Mouse (Mus musculus) forebrain, postnatal 0 days (tissue): Measurements from ENCODE around the gene Tnfsfm13. TPM values are rescaled to one million over a fixed set of nuclear protein-coding genes. Genes with fewer than 3 reads are reported as not detected.

Experiments used
- ATAC-seq: fragments of 200-750 bp; cut with Nextera tagmentation; 2 replicates; pipeline ENCODE4 v1.8.0; 2017; ENCODE audit warnings: mild to moderate bottlenecking, moderate library complexity
- DNase-seq: peaks from one replicate; pipeline ENCODE4 v3.0.0-alpha.2; 2015
- H3K27ac ChIP-seq: fragments of 300-500 bp; sonication (generic); 2 replicates; pipeline ENCODE4 v1.5.1; 2014; ENCODE audit warnings: low read depth, mild to moderate bottlenecking, antibody characterized with exemption, low read length, moderate library complexity, mixed read lengths
- H3K27me3 ChIP-seq: fragments of 300-500 bp; sonication (generic); 2 replicates; pipeline ENCODE4 v1.6.1; 2014; ENCODE audit warnings: mild to moderate bottlenecking, low read length, mixed read lengths; ENCODE audit not compliant: insufficient read depth
- H3K36me3 ChIP-seq: fragments of 300-500 bp; sonication (generic); 2 replicates; pipeline ENCODE4 v1.6.1; 2014; ENCODE audit warnings: mild to moderate bottlenecking, moderate library complexity; ENCODE audit not compliant: insufficient read depth
- H3K4me1 ChIP-seq: fragments of 300-500 bp; sonication (generic); 2 replicates; pipeline ENCODE4 v1.6.1; 2014; ENCODE audit warnings: antibody characterized with exemption; ENCODE audit not compliant: insufficient read depth
- H3K4me2 ChIP-seq: fragments of 300-500 bp; sonication (generic); 2 replicates; pipeline ENCODE4 v1.6.1; 2014; ENCODE audit warnings: low read depth, mild to moderate bottlenecking, moderate library complexity
- H3K4me3 ChIP-seq: fragments of 300-500 bp; sonication (generic); 2 replicates; pipeline ENCODE4 v1.5.1; 2014; ENCODE audit warnings: low read depth, low read length, mixed read lengths
- H3K9ac ChIP-seq: fragments of 300-500 bp; sonication (generic); 2 replicates; pipeline ENCODE4 v1.6.1; 2014; ENCODE audit warnings: mild to moderate bottlenecking
- H3K9me3 ChIP-seq: fragments of 300-500 bp; sonication (generic); 2 replicates; pipeline ENCODE4 v1.6.1; 2016; ENCODE audit warnings: low read length
- CTCF ChIP-seq: sonication (generic); IDR thresholded peaks from 2 replicates; pipeline ENCODE4 v1.5.1; 2016; ENCODE audit warnings: antibody characterized with exemption, control low read depth, low read depth
- WGBS: fragments of 180-500 bp; shearing (Covaris S2); extraction: QIAGEN DNeasy Blood & Tissue Kit; methylation state at CpG from one replicate; pipeline ENCODE4 v1.1.7; 2014; 5-methylcytosine and 5-hydroxymethylcytosine counted together
- polyA plus RNA-seq: library from polyadenylated mRNA; unstranded; fragments of >200 nt; fragmentation: Nextera tagmentation; extraction: Ambion mirVana; gene quantifications from 2 replicates; pipeline ENCODE4 v1.2.1, GENCODE M21; 2015
- total RNA-seq: library from RNA; depleted of rRNA; stranded (reverse); fragments of >200 nt; gene quantifications from 2 replicates; pipeline ENCODE4 v1.2.3, GENCODE M21; 2014

Tnfsfm13 gene
- total and polyA plus RNA-seq, 2 experiments from 2014 or later = 0.95 to 2.1 TPM

GRCm38 (mm10) chr11:69695046-69695360 is 895 bp downstream of the Tnfsfm13 start:
- no peaks in the 10 kb centered on the region for H3K9me3 ChIP-seq
- peaks cover 12% of the 10 kb centered on the region; the same call in 1 of the 2 replicates for H3K4me1 ChIP-seq
- no peak for DNase-seq
- H3K4me2 ChIP-seq = peak overlapping the region; percentile 95
- H3K27me3 ChIP-seq = no peaks in the 10 kb centered on the region
- 16% methylated on average over 6 of the region's 6 CpGs for WGBS
- H3K27ac ChIP-seq = 0 out of 2 replicates have a peak overlapping the region, but pooled peaks have one; percentile 9
- H3K36me3 ChIP-seq = no peaks in the 10 kb centered on the region
- H3K4me3 ChIP-seq = peak overlapping the region; percentile 47
- TF ChIP-seq CTCF = no peak
- ATAC-seq = peak; percentile 47; the same call in 1 of the 2 replicates
- peak overlapping the region; percentile 64 for H3K9ac ChIP-seq

- WGBS = 49% methylated on average over 11 of the region's 11 CpGs
- no peak overlapping the region for H3K4me3 ChIP-seq
- TF ChIP-seq CTCF = no peak
- ATAC-seq (no peak), DNase-seq (no peak)
- H3K9me3 ChIP-seq = no peaks in the 10 kb centered on the region
- no peak overlapping the region for H3K4me2 ChIP-seq
- no peaks in the 10 kb centered on the region for H3K27me3 ChIP-seq
- peaks cover 12% of the 10 kb centered on the region; the same call in 1 of the 2 replicates for H3K4me1 ChIP-seq
- H3K36me3 ChIP-seq = no peaks in the 10 kb centered on the region
- no peak overlapping the region for H3K9ac ChIP-seq
- no peak overlapping the region for H3K27ac ChIP-seq
These were observed 2.4 kb downstream of the Tnfsfm13 start for GRCm38 (mm10) chr11:69693421-69693965.

GRCm38 (mm10) chr11:69692863-69693262 is 3.0 kb downstream of the Tnfsfm13 start:
- H3K4me3 ChIP-seq = no peak overlapping the region
- 82% methylated on average over 6 of the region's 6 CpGs for WGBS
- no peak for TF ChIP-seq CTCF
- H3K36me3 ChIP-seq = no peaks in the 10 kb centered on the region
- H3K9me3 ChIP-seq = no peaks in the 10 kb centered on the region
- H3K4me2 ChIP-seq = no peak overlapping the region
- H3K27me3 ChIP-seq = no peaks in the 10 kb centered on the region
- DNase-seq = no peak
- peaks cover 12% of the 10 kb centered on the region; the same call in 1 of the 2 replicates for H3K4me1 ChIP-seq
- H3K27ac ChIP-seq = no peak overlapping the region
- H3K9ac ChIP-seq = no peak overlapping the region
- ATAC-seq = no peak

GRCm38 (mm10) chr11:69692196-69692811 is 3.6 kb downstream of the Tnfsfm13 start:
- Histone ChIP-seq H3K4me1 (peaks cover 12% of the 10 kb centered on the region; the same call in 1 of the 2 replicates), H3K36me3 (no peaks in the 10 kb centered on the region), H3K4me3 (no peak overlapping the region), H3K9ac (no peak overlapping the region), H3K4me2 (no peak overlapping the region), H3K27ac (no peak overlapping the region), H3K9me3 (no peaks in the 10 kb centered on the region), H3K27me3 (no peaks in the 10 kb centered on the region)
- WGBS = 84% methylated on average over 9 of the region's 9 CpGs
- DNase-seq = no peak
- no peak for TF ChIP-seq CTCF
- no peak for ATAC-seq

- WGBS = 95% methylated on average over 1 of the region's 1 CpGs
- ATAC-seq (no peak), DNase-seq (no peak)
- Histone ChIP-seq H3K9ac (no peak overlapping the region), H3K4me1 (no peaks in the 10 kb centered on the region), H3K36me3 (no peaks in the 10 kb centered on the region), H3K4me3 (no peak overlapping the region), H3K27me3 (no peaks in the 10 kb centered on the region), H3K27ac (no peak overlapping the region), H3K4me2 (no peak overlapping the region), H3K9me3 (no peaks in the 10 kb centered on the region)
- no peak for TF ChIP-seq CTCF
These were observed 6.0 kb downstream of the Tnfsfm13 start for GRCm38 (mm10) chr11:69689891-69690290.

GRCm38 (mm10) chr11:69687061-69687460 is 8.8 kb downstream of the Tnfsfm13 start:
- Histone ChIP-seq H3K27me3 (no peaks in the 10 kb centered on the region), H3K9ac (no peak overlapping the region), H3K4me1 (peaks cover 8% of the 10 kb centered on the region), H3K27ac (no peak overlapping the region), H3K4me3 (no peak overlapping the region), H3K36me3 (no peaks in the 10 kb centered on the region), H3K9me3 (no peaks in the 10 kb centered on the region), H3K4me2 (no peak overlapping the region)
- no peak for TF ChIP-seq CTCF
- DNase-seq = no peak
- ATAC-seq = no peak
- 75% methylated on average over 5 of the region's 5 CpGs for WGBS

- Histone ChIP-seq H3K4me3 (no peak overlapping the region), H3K27me3 (no peaks in the 10 kb centered on the region), H3K9ac (no peak overlapping the region), H3K9me3 (no peaks in the 10 kb centered on the region), H3K4me2 (no peak overlapping the region), H3K4me1 (peaks cover 8% of the 10 kb centered on the region), H3K27ac (no peak overlapping the region), H3K36me3 (no peaks in the 10 kb centered on the region)
- ATAC-seq (no peak), DNase-seq (no peak)
- WGBS = 10% methylated on average over 4 of the region's 4 CpGs
- TF ChIP-seq CTCF = no peak
These were observed 9.5 kb downstream of the Tnfsfm13 start for GRCm38 (mm10) chr11:69686377-69686776.
